Mouse (Mus musculus) neural tube, embryonic 12.5 days (tissue): ENCODE data around the gene Vsir. TPM values are rescaled to one million over a fixed set of nuclear protein-coding genes. Genes with fewer than 3 reads are reported as not detected.

Experiments used
- ATAC-seq: fragments of 200-750 bp; cut with Nextera tagmentation; 2 replicates; pipeline ENCODE4 v1.8.0; 2017; ENCODE audit warnings: low read depth, mild to moderate bottlenecking, moderate TSS enrichment, moderate library complexity; ENCODE audit not compliant: low FRiP score
- H3K27ac ChIP-seq: fragments of 300-500 bp; sonication (generic); 2 replicates; pipeline ENCODE4 v1.5.1; 2016
- H3K27me3 ChIP-seq: fragments of 300-500 bp; sonication (generic); replicated peaks from 2 replicates; pipeline ENCODE4 v1.6.1; 2016; ENCODE audit warnings: mild to moderate bottlenecking
- H3K36me3 ChIP-seq: fragments of 300-500 bp; sonication (generic); 2 replicates; pipeline ENCODE4 v1.6.1; 2016; ENCODE audit warnings: mild to moderate bottlenecking
- H3K4me1 ChIP-seq: fragments of 300-500 bp; sonication (generic); 2 replicates; pipeline ENCODE4 v1.6.1; 2016
- H3K4me2 ChIP-seq: fragments of 300-500 bp; sonication (generic); replicated peaks from 2 replicates; pipeline ENCODE4 v1.6.1; 2016; ENCODE audit warnings: mild to moderate bottlenecking
- H3K4me3 ChIP-seq: fragments of 300-500 bp; sonication (generic); 2 replicates; pipeline ENCODE4 v1.5.1; 2016
- H3K9ac ChIP-seq: fragments of 300-500 bp; sonication (generic); 2 replicates; pipeline ENCODE4 v1.6.1; 2016; ENCODE audit warnings: mild to moderate bottlenecking
- H3K9me3 ChIP-seq: fragments of 300-500 bp; sonication (generic); 2 replicates; pipeline ENCODE4 v1.6.1; 2016; ENCODE audit warnings: mild to moderate bottlenecking
- WGBS: fragments of 180-500 bp; shearing (Covaris S2); methylation state at CpG from one replicate; pipeline ENCODE4 v1.1.7; 2016; 5-methylcytosine and 5-hydroxymethylcytosine counted together
- polyA plus RNA-seq: library from polyadenylated mRNA; unstranded; fragments of >200 nt; fragmentation: Nextera tagmentation; extraction: Ambion mirVana; gene quantifications from 2 replicates; pipeline ENCODE4 v1.2.1, GENCODE M21; 2016

Vsir gene
- polyA plus RNA-seq, 1 experiment from 2014 or later = 2.2 TPM

DNA sequence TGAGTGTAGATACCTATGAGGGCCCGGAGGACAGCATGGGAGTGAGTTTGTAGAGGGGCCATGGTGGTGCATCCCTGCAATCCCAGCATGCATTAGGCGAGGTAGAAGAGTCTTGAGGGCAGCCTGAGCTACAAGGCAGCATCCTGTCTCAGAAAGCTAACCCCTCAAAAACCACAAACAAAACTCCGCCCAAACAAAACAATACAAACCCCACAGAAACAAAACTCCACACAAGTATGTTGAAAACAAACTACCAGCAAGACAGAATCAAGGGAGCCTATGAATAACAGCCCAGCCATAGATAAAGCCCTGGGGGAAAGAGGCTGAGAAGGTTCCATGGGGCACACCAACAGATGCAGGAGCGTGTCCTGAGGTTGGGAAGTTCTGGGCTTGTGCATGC is 595 bp upstream of the Vsir start:
- H3K36me3 ChIP-seq = no peaks in the 10 kb centered on the region
- no peak overlapping the region for H3K4me3 ChIP-seq
- no peak for ATAC-seq
- H3K27ac ChIP-seq = no peak overlapping the region
- H3K9ac ChIP-seq = no peak overlapping the region
- peaks cover 13% of the 10 kb centered on the region for H3K27me3 ChIP-seq
- H3K9me3 ChIP-seq = no peaks in the 10 kb centered on the region
- peaks cover 22% of the 10 kb centered on the region for H3K4me1 ChIP-seq
- H3K4me2 ChIP-seq = peak overlapping the region; percentile 55
- WGBS = 82% methylated on average over 4 of the region's 4 CpGs

DNA sequence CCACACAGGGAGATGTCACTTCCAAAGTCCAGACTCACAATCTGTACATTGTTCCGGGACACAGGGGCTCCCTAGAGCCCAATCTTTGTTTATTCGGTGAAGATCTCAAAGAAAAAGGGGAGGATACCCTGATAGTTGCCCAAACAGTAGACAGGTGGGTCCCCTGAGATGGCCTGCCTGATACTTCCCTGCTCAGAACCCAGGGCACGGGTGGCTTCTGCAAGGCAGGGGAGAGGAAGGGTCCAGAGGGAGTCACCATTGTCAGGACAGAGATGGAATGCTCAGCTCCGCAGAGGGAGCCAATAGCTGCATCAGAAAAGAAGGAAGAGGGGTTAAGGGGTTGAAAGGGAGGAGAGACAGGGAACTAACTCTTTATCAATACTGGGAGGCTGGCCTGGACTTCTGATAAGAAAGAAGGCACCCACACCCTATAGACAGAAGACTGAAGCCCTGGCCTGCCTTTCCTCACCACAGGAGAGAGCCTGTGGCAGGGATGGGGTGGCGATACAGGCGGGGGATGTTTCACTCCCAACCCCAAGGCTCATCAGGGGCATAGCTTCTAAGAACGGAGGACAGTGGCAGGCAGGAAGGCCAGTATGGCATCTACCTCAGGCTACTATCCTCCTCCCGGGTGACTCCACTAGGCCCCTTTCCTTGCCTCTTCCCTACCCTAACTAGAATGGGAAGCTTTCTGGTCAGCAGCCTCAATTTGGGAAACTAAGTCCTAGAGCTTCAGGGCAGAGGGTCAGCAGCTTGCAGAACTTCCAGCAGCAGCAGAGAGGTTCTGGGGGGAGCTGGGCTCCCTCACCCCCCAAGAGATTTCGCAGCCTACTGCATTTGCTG is 1.3 kb downstream of the Vsir start:
- ATAC-seq = no peak
- peaks cover 39% of the 10 kb centered on the region for H3K4me1 ChIP-seq
- H3K27me3 ChIP-seq = peaks cover 13% of the 10 kb centered on the region
- no peak overlapping the region for H3K27ac ChIP-seq
- H3K36me3 ChIP-seq = no peaks in the 10 kb centered on the region
- WGBS = 46% methylated on average over 9 of the region's 9 CpGs
- no peaks in the 10 kb centered on the region for H3K9me3 ChIP-seq
- H3K9ac ChIP-seq = no peak overlapping the region
- 0 out of 2 replicates have a peak overlapping the region, but pooled peaks have one; percentile 18 for H3K4me2 ChIP-seq
- no peak overlapping the region for H3K4me3 ChIP-seq

DNA sequence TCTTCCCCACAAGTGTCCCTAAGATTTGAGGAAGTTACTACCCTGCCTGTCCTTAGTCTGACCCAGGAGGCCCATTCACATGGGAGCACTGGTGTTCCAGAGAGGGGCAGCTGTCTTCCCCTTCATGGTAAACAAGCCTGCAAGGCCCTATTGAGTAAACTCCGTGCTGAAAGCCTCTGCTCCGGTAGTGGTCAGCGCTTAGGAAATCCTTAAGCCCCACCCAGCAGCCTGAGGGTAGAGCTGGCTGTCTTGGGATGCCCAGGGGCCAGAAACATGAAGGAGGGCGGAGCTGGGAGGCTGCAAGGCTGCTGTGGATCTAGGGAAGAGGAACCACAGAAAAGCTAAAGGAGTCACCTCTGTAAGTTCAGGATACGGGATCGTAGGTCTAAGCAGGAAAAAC is 2.4 kb downstream of the Vsir start:
- peaks cover 13% of the 10 kb centered on the region for H3K27me3 ChIP-seq
- ATAC-seq = no peak
- H3K4me3 ChIP-seq = no peak overlapping the region
- no peaks in the 10 kb centered on the region for H3K9me3 ChIP-seq
- H3K9ac ChIP-seq = 0 out of 2 replicates have a peak overlapping the region, but pooled peaks have one; percentile 5
- peaks cover 47% of the 10 kb centered on the region for H3K4me1 ChIP-seq
- no peak overlapping the region for H3K4me2 ChIP-seq
- H3K36me3 ChIP-seq = no peaks in the 10 kb centered on the region
- 43% methylated on average over 6 of the region's 6 CpGs for WGBS
- H3K27ac ChIP-seq = no peak overlapping the region

DNA sequence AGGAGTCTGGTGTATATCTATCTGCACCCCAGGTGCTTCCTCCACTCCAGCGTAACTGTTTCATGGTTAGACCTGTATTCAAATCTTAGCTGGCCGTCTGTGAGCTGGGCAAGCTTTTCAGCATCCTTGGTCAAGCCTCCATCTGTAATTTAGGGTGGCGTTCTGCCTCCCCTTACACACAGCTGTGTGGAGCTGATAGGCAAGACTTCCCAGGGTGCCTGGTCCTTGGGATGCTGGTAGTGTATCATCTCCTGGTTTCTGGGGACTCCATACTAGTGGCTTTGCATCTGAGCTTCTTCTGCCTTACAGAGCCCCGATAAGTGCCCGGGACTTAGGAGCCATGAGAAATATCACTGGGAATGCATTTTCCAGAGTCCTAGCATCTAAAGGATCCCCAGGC is 3.0 kb downstream of the Vsir start:
- WGBS = 85% methylated on average over 5 of the region's 5 CpGs
- Histone ChIP-seq H3K4me1 (peaks cover 47% of the 10 kb centered on the region), H3K9ac (no peak overlapping the region), H3K4me3 (no peak overlapping the region), H3K4me2 (no peak overlapping the region), H3K27me3 (peaks cover 13% of the 10 kb centered on the region), H3K27ac (no peak overlapping the region), H3K9me3 (no peaks in the 10 kb centered on the region), H3K36me3 (no peaks in the 10 kb centered on the region)
- no peak for ATAC-seq

DNA sequence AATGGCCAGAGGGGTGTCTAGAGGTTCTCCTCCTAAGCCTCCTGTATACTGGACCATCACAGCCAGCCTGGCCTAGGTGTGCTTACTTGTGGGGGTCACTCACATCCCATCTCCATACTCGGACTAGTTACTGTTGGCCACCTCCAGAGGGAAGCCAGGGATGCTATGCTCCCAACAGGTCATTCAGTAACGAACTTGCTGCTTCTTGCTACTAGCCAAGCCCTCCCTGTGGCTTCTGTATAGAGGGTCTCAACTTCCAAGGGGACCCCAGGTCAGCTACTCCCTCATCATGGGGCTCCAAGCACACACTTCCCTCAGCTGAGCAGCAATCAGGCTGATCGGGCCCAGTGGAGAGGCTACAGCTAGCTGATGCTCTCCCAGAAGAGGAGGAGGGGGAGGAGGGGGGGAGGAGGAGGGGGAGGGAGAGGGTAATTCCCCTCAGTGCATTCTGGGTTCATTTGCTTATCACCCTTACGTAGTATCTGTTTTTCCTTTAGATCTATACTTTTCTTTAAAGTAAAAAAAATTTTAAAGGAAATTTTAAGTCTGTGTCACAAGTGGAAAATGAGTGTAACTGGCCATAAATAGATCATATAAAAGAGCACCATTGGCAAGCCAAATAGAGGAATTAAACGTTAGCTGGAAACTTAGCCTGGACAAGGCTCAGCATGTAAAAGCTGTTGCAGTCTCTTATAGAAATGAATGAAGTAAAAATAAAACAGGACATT is 3.6 kb downstream of the Vsir start:
- Histone ChIP-seq H3K27me3 (peaks cover 13% of the 10 kb centered on the region), H3K4me1 (peaks cover 47% of the 10 kb centered on the region), H3K9ac (no peak overlapping the region), H3K36me3 (no peaks in the 10 kb centered on the region), H3K4me2 (peak overlapping the region; percentile 12; the same call in 1 of the 2 replicates), H3K27ac (no peak overlapping the region), H3K9me3 (no peaks in the 10 kb centered on the region), H3K4me3 (no peak overlapping the region)
- 46% methylated on average over 5 of the region's 5 CpGs for WGBS
- ATAC-seq = no peak

GRCm38 (mm10) chr10:60350805-60351167 is 4.1 kb downstream of the Vsir start:
- Histone ChIP-seq H3K27ac (0 out of 2 replicates have a peak overlapping the region, but pooled peaks have one; percentile 27), H3K27me3 (peaks cover 13% of the 10 kb centered on the region), H3K4me3 (no peak overlapping the region), H3K9ac (no peak overlapping the region), H3K4me1 (peaks cover 47% of the 10 kb centered on the region), H3K9me3 (no peaks in the 10 kb centered on the region), H3K36me3 (no peaks in the 10 kb centered on the region), H3K4me2 (peak overlapping the region; percentile 12; the same call in 1 of the 2 replicates)
- WGBS = 56% methylated on average over 3 of the region's 3 CpGs
- 0 out of 2 replicates have a peak, but pooled peaks have one; percentile 11 for ATAC-seq

- peak overlapping the region; percentile 12; the same call in 1 of the 2 replicates for H3K4me2 ChIP-seq
- H3K27me3 ChIP-seq = peaks cover 13% of the 10 kb centered on the region
- H3K9me3 ChIP-seq = no peaks in the 10 kb centered on the region
- WGBS = 13% methylated on average over 3 of the region's 3 CpGs
- no peak overlapping the region for H3K9ac ChIP-seq
- H3K36me3 ChIP-seq = no peaks in the 10 kb centered on the region
- 0 out of 2 replicates have a peak, but pooled peaks have one; percentile 13 for ATAC-seq
- no peak overlapping the region for H3K4me3 ChIP-seq
- peaks cover 46% of the 10 kb centered on the region for H3K4me1 ChIP-seq
- H3K27ac ChIP-seq = peak overlapping the region; percentile 27; the same call in 1 of the 2 replicates
Measured at GRCm38 (mm10) chr10:60351248-60351647, 4.6 kb downstream of the Vsir start.

DNA sequence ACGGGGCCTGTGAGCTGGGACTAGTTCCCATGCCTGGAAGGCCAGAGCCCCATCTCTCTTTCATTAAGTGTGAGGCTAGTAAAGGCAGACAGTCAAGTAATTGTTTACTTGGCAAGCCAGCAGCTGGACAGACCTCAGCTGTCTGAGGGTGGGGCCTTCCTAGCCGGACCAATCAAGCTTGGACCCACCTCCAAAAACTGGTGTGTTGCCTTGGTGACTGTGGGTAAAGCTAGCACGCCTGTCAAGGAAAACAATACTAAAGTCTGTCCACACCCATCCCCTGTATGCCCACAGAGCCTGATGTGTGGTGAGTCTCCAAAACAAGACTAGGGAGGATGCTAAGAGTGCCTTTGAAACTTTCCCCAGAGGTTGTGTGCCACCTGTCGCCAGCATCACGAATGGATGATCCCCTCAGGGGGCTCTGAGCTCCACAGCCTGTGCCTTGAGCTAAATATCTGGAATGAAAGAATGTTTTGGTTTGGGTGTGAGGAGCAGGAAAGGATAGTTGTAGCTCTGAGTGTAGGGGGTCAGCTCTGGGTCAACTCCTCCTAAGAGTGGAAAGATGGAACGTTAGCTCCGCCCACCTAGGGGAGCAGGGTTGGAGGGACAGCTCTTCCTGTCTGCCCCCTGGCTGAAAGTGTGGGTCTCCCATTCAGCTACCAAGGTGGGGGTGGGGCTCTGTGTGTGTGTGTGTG is 5.3 kb downstream of the Vsir start:
- peak overlapping the region; percentile 27; the same call in 1 of the 2 replicates for H3K27ac ChIP-seq
- H3K9ac ChIP-seq = no peak overlapping the region
- H3K4me3 ChIP-seq = no peak overlapping the region
- H3K4me1 ChIP-seq = peaks cover 39% of the 10 kb centered on the region
- WGBS = 22% methylated on average over 7 of the region's 7 CpGs
- peaks cover 10% of the 10 kb centered on the region for H3K27me3 ChIP-seq
- ATAC-seq = peak; percentile 65
- H3K9me3 ChIP-seq = no peaks in the 10 kb centered on the region
- H3K36me3 ChIP-seq = no peaks in the 10 kb centered on the region
- peak overlapping the region; percentile 12; the same call in 1 of the 2 replicates for H3K4me2 ChIP-seq

- H3K36me3 ChIP-seq = no peaks in the 10 kb centered on the region
- no peak overlapping the region for H3K9ac ChIP-seq
- peaks cover 30% of the 10 kb centered on the region for H3K4me1 ChIP-seq
- H3K9me3 ChIP-seq = no peaks in the 10 kb centered on the region
- no peak for ATAC-seq
- 0 out of 2 replicates have a peak, but pooled peaks cover 1% of the 10 kb centered on the region for H3K27me3 ChIP-seq
- WGBS = 56% methylated on average over 5 of the region's 5 CpGs
- no peak overlapping the region for H3K4me2 ChIP-seq
- no peak overlapping the region for H3K27ac ChIP-seq
- no peak overlapping the region for H3K4me3 ChIP-seq
Measured at GRCm38 (mm10) chr10:60353241-60354002, 6.8 kb downstream of the Vsir start.

DNA sequence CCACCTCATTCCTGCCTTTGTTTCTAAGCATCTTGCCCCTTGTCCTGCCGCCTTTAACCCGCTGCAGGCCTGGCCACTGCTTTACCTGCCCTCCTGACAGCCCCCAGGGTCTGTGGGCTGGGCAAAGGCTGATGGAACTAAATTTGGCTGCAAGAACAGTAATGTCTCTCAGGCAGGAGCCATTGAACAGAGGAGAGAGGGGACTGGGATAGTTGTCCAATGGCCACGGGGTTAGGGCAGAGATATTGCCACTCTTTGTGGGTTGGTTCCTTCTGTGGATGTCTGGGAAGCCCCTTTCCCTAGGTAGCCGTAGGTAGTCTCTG is 7.3 kb downstream of the Vsir start:
- H3K4me2 ChIP-seq = no peak overlapping the region
- H3K27ac ChIP-seq = no peak overlapping the region
- H3K36me3 ChIP-seq = no peaks in the 10 kb centered on the region
- no peak overlapping the region for H3K4me3 ChIP-seq
- no peaks in the 10 kb centered on the region for H3K9me3 ChIP-seq
- WGBS = 92% methylated on average over 4 of the region's 4 CpGs
- H3K27me3 ChIP-seq = no peaks in the 10 kb centered on the region
- no peak overlapping the region for H3K9ac ChIP-seq
- H3K4me1 ChIP-seq = peaks cover 30% of the 10 kb centered on the region
- no peak for ATAC-seq

DNA sequence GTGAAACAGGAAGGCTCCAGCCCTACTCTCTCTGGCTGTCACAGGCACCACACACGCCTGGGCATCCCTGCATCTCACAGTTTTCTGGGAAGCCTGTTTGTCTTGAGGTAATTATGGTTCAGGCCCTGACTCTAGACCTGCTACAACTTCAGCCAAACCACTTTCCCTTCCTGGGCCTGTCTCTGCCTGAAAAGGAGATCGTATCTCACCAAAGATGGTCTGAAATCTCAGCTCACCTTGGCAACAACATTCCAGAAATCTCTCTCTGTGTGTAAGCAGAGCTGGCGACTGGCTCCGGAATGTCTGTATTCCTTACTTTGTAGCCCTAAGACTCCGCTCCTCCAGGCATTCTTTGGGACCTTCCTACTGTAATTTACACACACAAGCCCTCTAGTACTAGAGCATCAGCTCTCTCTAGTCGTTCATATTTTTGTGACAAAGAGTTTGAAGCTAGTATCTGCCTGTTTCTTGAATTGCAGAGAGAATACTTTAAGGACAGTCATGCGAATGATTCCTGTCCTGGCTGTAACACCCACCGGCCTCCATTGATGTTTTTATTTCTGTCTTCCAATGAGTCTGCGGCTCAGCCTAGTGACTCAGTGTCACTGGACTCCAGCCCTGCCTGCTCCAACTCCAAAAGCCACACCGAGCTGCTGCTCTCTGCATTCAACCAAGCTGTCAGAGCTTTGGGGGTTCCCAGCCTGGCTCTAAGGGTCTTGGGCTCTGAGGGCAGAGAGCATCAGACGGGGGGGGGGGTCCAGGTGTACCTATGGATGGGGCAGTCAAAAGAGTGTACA is 8.4 kb downstream of the Vsir start:
- Histone ChIP-seq H3K27me3 (no peaks in the 10 kb centered on the region), H3K9me3 (no peaks in the 10 kb centered on the region), H3K9ac (no peak overlapping the region), H3K4me3 (no peak overlapping the region), H3K36me3 (no peaks in the 10 kb centered on the region), H3K27ac (no peak overlapping the region), H3K4me2 (no peak overlapping the region), H3K4me1 (peaks cover 29% of the 10 kb centered on the region)
- WGBS = 77% methylated on average over 11 of the region's 11 CpGs
- ATAC-seq = no peak
